Mouse (Mus musculus): ENCODE measurements at regions not wholly inside any gene's neighbourhood (a gene's known extent, or its start where the extent isn't known, plus 50 kb on each side); places are given as distances from the start of the nearest gene placed in this dataset.

DNA sequence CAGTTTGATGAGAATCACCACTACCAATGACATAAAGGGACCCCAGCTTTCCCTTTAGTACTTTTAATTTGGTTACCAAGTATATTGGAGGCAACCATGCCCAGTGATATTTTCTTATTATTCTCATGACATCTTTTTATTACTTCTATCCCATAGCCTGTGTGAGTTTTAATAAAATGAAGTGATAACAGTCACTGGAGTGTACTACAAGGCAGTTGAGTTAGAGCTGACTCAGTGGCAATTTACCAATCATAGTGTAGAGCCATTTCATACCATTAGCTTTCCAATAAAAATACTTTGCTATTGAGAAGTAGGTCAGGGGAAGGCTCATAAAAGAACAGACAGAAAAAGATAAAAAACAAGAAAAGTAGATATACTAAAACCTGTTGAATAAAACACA is 353.2 kb upstream of the Galntl6 start:
- DNase-seq (ENCODE audit: low spot score in 2 of 2), result no peak
- H3K27ac ChIP-seq, result no peak overlapping the region
- TF ChIP-seq CTCF (conservative IDR thresholded peaks at IDR 0.05), result no peak

GRCm38 (mm10) chr8:59232799-59233198 is 320.4 kb upstream of the Galntl6 start:
- DNase-seq (ENCODE audit: low spot score in 2 of 2), result no peak
- Histone ChIP-seq H3K4me3 (no peak overlapping the region), H3K27ac (no peak overlapping the region)
- no peak for TF ChIP-seq CTCF (conservative IDR thresholded peaks at IDR 0.05)

More for the DNA sequence above, 353.2 kb upstream of the Galntl6 start:
- H3K4me3 ChIP-seq, result no peak overlapping the region

DNA sequence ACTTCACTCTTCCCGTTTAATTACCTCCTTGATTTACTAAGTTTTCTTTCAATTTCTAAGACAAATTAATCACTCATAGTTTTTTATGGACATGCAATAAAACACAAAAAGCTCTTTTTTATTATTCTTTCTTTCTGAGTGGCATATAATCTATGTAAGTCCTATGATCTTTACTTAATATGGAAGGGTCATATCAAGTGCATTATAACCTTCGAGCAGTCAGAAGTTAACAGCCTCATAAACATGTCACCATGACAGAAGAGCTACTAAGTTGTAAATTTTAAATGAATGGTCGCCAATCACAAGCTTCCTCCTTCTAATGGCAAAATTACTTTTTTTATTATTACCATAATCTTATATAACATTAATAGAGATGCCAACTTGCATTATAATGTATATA is 312.2 kb upstream of the Galntl6 start:
- Histone ChIP-seq H3K4me3 (no peak overlapping the region), H3K27ac (no peak overlapping the region)
- DNase-seq (ENCODE audit: low spot score in 2 of 2), result no peak
- TF ChIP-seq CTCF (conservative IDR thresholded peaks at IDR 0.05), result no peak

DNA sequence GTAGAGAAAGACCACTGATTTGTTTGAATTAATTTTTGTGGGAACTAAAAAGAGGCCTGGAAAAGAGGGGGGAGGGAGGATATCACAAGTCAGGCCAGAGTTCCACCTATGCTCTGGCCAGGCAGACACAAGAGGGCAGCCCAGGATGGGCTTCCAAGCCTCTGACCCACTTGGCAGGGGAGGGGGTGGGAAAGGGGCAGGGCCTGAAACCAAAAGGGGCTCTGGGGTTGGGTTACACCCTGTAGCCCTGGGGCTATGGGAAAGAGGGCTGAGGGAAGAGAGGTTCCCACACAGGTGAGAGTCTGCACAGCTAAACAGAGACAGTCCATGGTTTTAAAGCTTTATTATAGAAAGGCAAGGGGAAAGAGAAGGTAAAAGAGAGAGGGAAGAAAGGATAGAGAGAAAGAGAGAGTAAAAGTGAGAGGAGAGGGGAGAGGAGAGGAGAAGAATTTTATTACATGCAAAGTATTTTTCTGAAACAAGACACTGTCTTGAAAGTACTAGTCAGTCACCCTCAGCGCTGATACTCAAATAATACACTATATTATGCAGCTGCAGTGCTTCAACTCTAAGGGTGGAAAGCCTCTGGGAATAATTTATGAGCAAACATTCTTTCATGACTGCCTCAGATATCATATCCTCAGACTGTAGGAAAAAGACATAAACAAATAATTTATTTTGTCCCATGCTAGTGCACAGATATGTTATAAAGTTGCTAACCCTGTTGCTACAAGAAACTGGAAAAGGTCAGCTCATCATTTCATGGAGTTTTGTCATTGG is 262.3 kb upstream of the Galntl6 start:
- Histone ChIP-seq H3K4me3 (no peak overlapping the region), H3K27ac (no peak overlapping the region)
- no peak for DNase-seq (ENCODE audit: low spot score in 2 of 2)
- TF ChIP-seq CTCF (conservative IDR thresholded peaks at IDR 0.05), result no peak

DNA sequence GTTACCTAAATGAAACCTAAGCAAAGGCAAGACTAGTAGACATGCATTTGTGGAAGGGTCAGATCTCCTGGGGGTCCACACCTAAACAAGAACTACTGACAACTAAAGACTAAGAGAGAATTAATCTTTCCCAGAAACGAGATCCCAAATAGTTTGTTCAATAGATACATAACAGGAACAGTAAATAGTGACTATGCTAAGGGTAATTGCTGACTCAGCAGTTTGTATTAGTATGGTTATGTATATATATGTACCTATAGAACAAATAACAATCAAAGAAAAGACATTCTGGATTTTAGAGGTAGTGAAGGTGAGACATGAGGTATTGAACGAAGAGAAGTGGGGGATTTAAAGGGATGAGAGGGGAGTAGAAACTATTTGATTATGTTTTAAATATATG is 218.3 kb upstream of the Galntl6 start:
- no peak for TF ChIP-seq CTCF (conservative IDR thresholded peaks at IDR 0.05)
- Histone ChIP-seq H3K27ac (no peak overlapping the region), H3K4me3 (no peak overlapping the region)
- DNase-seq (ENCODE audit: low spot score in 2 of 2), result no peak

DNA sequence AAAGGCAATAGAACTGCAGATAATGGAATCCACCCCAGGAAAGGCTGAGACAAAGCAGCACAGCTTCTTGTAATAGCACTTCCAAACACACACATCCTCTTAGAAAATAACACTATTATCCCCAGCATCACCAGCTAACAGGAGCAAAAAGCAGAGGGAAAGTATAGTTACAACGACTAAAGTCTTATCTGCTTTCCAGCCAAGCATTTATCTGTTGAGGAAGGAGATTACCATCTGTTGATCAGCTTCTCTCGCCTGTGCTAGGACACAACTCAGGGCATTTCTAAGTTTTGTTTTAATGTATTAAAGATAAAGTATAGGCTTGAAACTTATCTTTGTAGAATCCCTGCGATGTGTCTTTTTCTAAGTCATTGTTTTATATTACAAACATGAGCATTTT is 200.8 kb upstream of the Galntl6 start:
- H3K4me3 ChIP-seq, result no peak overlapping the region
- H3K27ac ChIP-seq, result no peak overlapping the region
- no peak for DNase-seq (ENCODE audit: low spot score in 2 of 2)
- no peak for TF ChIP-seq CTCF (conservative IDR thresholded peaks at IDR 0.05)

- DNase-seq (ENCODE audit: low spot score in 2 of 2), result peak in 1 of 2 experiments; percentile 4
- Histone ChIP-seq H3K4me3 (no peak overlapping the region), H3K27ac (no peak overlapping the region)
- TF ChIP-seq CTCF (conservative IDR thresholded peaks at IDR 0.05), result peak; percentile 39
Observed at GRCm38 (mm10) chr8:59091274-59091856, 178.9 kb upstream of the Galntl6 start.

Measured in layer of hippocampus, adult 2 months (tissue).